Mouse (Mus musculus) R1 (cell line): ENCODE data around the gene Grk5.
"Not testable (repeated sequence)": the region's sequence is repeated elsewhere in the genome, so short reads cannot be mapped to it uniquely, and the experiment has no call there.

Source experiments
- DNase-seq: peaks from one replicate; pipeline ENCODE4 v3.0.0-alpha.2; 2018; ENCODE audit warnings: low read depth, low spot score

Gene Grk5

GRCm38 (mm10) chr19:60889714-60890315, at the start of gene Grk5:
Gene Grk5 (plus strand): TSS chr19:60889749.
- peak; percentile 94 for DNase-seq

- no peak for DNase-seq
Observed at GRCm38 (mm10) chr19:60843324-60843723, 46.2 kb upstream of the Grk5 start.

DNA sequence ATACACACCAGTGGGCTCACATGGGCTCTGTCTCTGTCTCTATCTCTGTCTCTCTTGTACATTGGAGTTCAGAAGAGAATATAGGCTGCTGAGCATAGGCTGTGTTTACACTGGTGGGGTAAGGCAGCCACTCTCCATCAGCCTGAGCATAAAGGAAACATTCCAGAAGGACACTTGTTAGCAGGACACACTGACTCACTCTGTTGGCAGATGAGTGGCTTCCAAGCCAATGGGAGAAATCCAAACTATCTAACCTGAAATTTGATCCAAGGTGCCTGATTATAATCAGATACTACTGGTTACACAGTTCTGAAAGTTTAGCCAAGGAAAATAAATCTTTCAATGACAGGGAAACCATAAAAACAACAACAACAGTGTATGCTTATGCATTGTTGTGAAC, 43.8 kb upstream of the Grk5 start:
- no peak for DNase-seq

DNA sequence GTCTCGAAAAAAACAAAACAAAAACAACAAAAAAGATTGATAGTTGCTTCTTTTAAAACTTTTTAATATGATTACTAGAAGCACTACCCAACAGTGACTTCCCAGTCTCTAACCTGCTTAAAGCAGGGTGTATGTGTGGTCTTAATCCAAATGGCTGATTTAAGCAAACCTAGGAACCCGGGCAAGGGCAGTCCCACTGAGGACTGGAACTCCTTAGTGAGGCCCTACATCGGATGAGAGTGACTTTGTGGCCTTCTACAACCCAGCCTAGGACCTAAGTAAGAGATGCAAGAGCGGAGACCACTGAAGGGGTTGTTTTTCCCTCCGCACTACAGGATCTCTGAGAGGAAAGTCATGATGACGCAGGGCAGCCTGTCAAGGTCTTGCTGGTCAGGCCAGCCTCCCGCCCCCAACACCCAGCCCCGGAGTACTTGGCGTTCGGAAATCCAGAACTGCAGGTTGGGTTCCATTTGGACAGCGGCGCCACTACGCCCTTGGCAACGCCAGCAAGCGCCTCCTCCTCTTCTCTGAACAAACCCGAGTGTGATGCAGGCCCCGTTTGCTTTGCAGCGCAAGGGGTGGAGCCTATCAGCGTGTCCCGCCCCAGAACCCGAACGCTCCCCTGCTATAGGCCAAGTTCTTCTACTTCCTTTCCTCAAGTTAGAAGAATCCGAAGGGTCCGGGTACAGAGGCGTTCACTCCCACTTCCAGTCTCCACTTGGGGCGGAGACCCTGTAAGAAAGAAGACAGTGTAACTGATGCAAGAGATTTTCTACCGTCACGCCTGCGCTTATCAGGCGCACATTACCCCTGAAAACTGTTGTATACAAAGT, 28.5 kb upstream of the Grk5 start, which contains the start of gene Sfxn4:
Gene Sfxn4, minus strand, starts transcription at position 612 of the 833 bp plus-strand sequence.
- DNase-seq, result peak; percentile 98

DNA sequence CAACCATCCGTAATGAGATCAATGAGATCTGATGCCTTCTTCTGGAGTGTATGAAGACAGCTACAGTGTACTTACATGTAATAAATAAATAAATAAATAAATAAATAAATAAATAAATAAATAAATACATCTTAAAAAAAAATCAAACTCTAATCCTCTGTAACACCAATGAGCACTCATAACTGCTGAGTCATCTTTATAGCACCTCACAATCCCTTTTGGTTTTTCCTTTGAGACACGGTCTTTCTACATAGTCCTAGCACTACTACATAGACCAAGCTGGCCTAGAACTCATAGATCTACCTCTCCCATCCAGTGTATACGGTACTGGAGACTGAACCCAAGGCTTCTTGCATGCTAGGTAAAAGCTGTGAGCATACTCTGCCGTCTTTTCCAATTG, 23.4 kb upstream of the Grk5 start:
- not testable (repeated sequence) for DNase-seq

GRCm38 (mm10) chr19:60870489-60870888, 19.1 kb upstream of the Grk5 start:
- DNase-seq, result no peak

- DNase-seq, result no peak
Observed at GRCm38 (mm10) chr19:60871366-60871765, 18.2 kb upstream of the Grk5 start.

DNA sequence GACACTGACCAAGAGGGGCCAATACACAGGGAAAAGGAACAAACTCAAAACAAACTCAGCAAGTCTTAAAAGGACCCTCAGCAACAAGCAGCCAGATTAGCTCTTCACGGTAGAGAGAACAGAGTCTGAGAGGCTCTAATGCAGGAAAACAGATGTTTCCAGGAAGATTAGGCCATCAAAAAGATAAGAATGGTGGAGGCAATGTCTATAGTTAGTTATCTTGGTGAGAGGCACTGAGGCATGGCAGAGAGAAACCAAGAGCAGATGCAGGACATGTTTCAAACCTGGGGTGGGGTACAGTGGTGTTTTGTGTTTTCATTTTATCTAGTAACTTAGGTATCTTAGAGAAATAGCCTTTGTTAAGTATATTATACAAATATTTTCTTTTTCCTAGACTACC, 17.3 kb upstream of the Grk5 start:
- no peak for DNase-seq

GRCm38 (mm10) chr19:60873501-60873900, 16.0 kb upstream of the Grk5 start:
- DNase-seq, result no peak

- peak; percentile 94 for DNase-seq
Observed at GRCm38 (mm10) chr19:60874064-60874694, 15.4 kb upstream of the Grk5 start, which contains the start of gene Prdx3. Gene Prdx3 (minus strand): TSS chr19:60874556.

DNA sequence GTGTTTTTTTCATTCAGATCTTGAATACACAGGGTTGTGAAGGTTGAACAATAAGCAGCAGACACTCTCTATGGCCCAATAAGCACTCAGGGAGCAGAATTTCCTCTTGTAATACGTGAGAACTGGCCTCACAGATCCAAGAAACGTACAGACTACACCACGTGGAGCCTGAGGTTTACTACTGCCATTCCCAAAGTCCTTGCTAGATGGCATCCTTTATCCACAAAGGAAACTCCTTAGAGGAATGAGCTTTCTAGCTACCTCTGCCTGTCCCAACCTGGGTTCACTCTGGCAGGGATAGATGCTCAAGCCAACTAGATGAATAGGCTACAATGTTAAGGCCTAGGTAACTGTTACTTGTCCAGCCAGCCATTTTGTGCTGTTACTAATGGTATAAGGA, 6.4 kb upstream of the Grk5 start:
- peak; percentile 54 for DNase-seq

DNA sequence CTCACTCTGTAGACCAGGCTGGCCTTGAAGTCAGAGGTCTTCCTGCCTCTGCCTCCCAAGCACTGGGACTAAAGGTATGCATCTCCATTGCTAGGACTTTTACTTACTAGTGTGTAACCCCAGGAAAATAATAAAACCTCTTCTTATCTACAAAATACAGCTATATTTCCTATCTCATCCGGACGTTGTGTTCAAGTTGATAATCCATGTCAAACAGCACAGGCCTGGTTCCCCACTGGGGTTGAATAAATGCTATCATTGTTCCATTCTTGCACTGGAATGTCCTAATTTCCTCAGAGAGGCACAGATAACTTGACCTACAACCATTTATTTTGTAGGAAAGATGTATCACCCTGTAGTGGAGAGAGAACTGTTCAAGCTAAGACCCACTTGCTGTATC, 1.9 kb upstream of the Grk5 start:
- no peak for DNase-seq

- peak; percentile 95 for DNase-seq
Observed at GRCm38 (mm10) chr19:60889101-60889713, 342 bp upstream of the Grk5 start.

- DNase-seq, result no peak
Observed at GRCm38 (mm10) chr19:60890391-60891122, 1.0 kb downstream of the Grk5 start.

DNA sequence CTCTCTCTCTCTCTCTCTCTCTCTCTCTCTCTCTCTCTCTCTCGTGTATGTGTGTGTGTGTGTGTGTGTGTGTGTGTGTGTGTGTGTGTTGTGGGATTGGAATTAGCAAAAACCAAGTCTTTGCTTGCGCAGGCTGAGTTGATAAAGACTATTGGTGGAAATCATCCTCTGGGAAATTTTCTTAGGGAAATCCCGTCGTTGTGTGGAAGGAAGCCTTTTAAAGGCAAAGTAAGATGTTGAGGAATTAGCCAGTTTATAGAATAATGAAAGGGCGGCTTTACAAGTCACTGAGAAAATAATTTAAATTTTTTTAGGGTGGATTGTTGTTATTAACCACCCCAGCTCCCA, 1.5 kb downstream of the Grk5 start:
- no peak for DNase-seq

DNA sequence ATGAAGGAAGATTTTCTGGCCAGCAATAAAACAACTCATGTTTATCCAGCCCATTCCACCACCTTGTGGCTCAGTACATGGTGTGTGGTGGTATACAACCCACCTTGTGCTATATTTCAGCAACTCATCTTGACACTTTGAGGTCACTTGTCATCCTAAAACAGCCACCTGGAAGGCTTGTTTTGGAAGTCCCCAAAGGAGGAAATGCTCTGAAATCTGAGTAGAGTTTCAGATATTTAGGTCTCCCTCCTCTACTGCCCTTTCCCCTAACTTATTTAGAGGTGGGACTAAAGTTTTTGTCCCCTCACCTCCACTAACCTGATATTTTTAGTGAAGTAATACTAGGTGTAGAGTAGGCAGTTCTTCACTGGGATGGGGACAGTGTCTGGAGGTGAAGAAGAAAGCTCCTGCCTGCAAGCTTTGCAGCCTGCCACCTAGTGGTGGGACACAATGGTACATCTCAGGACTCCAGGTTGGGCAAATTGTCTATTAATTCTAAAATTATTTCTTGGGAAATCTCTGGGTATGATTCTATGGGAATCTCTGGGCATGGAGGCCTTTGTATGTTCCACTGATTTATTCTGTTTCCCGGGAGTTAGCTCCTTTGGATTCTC, 2.5 kb downstream of the Grk5 start:
- DNase-seq, result peak; percentile 75

DNA sequence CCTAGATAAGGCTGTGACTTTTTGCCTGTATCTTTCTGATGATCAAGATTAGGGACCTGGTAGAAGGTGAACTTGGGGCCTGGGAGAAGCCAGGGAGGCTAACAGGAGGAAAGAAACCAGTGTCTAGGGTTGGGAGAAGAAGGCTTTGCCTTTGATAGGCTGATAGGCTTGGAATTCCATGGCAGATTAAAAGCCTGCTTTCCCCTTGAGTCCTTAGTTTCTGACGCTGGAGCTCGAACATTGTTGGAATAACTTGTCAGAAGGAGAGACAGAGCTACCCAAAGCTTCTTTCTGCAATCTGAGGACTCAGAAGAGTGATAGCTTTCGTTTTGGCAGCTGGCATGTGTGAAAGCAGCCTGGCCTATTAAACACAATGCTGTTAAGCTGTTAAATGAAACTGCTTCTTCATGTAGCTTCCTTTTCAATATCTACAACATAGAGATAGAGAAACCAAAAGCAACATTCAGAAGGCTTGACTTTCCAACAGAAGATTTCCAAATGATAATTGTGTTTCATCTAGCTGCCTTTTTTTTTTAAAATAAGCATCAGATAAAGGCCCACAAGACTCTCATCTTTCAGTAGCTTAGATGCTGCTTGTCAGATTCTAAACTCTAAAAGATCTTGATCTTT, 5.8 kb downstream of the Grk5 start:
- no peak for DNase-seq

GRCm38 (mm10) chr19:60903139-60903538, 13.6 kb downstream of the Grk5 start:
- no peak for DNase-seq

DNA sequence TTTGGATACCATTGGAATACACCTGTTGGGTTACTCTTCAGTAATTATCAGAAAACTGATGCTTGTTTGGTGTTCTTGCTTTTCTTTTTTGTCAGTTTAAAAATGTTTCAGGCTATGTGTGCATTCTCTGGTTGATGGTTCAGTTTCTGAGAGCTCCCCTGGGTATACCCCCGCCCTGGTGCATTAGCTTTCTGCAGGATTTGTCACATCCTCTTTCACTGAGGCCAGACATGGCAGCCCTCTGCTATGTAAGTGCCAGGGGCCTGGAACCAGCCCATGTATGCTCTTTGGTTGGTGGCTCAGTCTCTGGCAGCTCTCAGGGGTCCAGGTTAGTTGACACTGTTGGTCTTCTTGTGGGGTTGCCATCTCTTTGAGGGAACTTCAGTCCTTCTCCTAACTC, 14.4 kb downstream of the Grk5 start:
- DNase-seq, result no peak

- no peak for DNase-seq
Observed at GRCm38 (mm10) chr19:60905477-60905876, 15.9 kb downstream of the Grk5 start.

GRCm38 (mm10) chr19:60910304-60910703, 20.8 kb downstream of the Grk5 start:
- no peak for DNase-seq
